17 mouse cellular contexts compared by ENCODE assay signal in genomic region chr12:77014908-77015307, GRCm38 (mm10). TPM values are rescaled to one million over a fixed set of nuclear protein-coding genes. Genes with fewer than 3 reads are reported as not detected.
DNase-seq lines count a peak whose midpoint lies in the region; TF ChIP-seq lines count a peak whose summit lies in the region.
"Had no signal": no experiment of that assay in that cellular context is flagged by ENCODE, and none has a peak within 500 bp of the region (broad histone marks: within the 10 kb centered on the region; RNA-seq: fewer than 3 reads in every experiment).

No protein-coding gene starts in this region.

- H3K4me3 ChIP-seq in lung, adult 2 months (replicated peaks; ENCODE audit: extremely low read depth, low read depth, low read length) = no peak overlapping the region
- H3K4me3 ChIP-seq: embryonic facial prominence, embryonic 10.5 days; embryonic facial prominence, embryonic 12.5 days; forebrain, embryonic 13.5 days had no signal

- DNase-seq in lung, postnatal 10 days = peak; percentile 56
- DNase-seq in lung, adult 2 months = no peak
- DNase-seq in lung, postnatal 14 days = peak; percentile 33
- peak; percentile 81 for DNase-seq in lung, postnatal 36 days
- DNase-seq in testis, postnatal 10 days (ENCODE audit: low spot score) = no peak
- DNase-seq in retina, embryonic 14.5 days (ENCODE audit: low spot score) = no peak
- DNase-seq: adrenal gland, adult 8-10 months; adrenal gland, postnatal 14 days; adrenal gland, postnatal 36 days; cerebellum, adult 11-12 months; cerebellum, adult 2 months; cerebellum, adult 9-10 months; cerebellum, postnatal 10 days; cerebellum, postnatal 25 days had no signal

- TF ChIP-seq POLR2A in lung, adult 2 months (IDR thresholded peaks at IDR 0.05; ENCODE audit: borderline replicate concordance, extremely low read depth, low read depth, low read length) = no peak

- 32% methylated on average over 2 of the region's 2 CpGs for WGBS in lung, adult 2 months

- 0 out of 2 replicates have a peak, but pooled peaks cover 2% of the 10 kb centered on the region for H3K4me1 ChIP-seq in lung, adult 2 months (ENCODE audit: control insufficient read depth, insufficient read depth, low read length)
- H3K4me1 ChIP-seq: embryonic facial prominence, embryonic 10.5 days; embryonic facial prominence, embryonic 12.5 days had no signal

- no peak for TF ChIP-seq CTCF in lung, adult 2 months (IDR thresholded peaks at IDR 0.05; ENCODE audit: insufficient read depth, low read length)

RNA-seq across cellular contexts. Expression of gene Max, which starts 52.9 kb away (rescaled TPM):
- 35.1 and 37.7 TPM in 2 replicates for polyA plus RNA-seq in lung, adult 2 months (2012; rRNA removed)

Comparison
In these comparisons a context has a peak if more than half of its experiments do, and no peak if none do; other contexts are left out.
1. DNase-seq: peak in lung, postnatal 10 days (single experiment), lung, postnatal 14 days (single experiment) and lung, postnatal 36 days (single experiment); none in lung, adult 2 months (single experiment), testis, postnatal 10 days (single experiment) and retina, embryonic 14.5 days (single experiment).